Mouse (Mus musculus) forebrain, embryonic 10.5 days (tissue): Measurements from ENCODE around the gene Aox1. TPM values are rescaled to one million over a fixed set of nuclear protein-coding genes. Genes with fewer than 3 reads are reported as not detected.
"Not testable (repeated sequence)": the region's sequence is repeated elsewhere in the genome, so short reads cannot be mapped to it uniquely, and the experiment has no call there.

ENCODE experiments used
- DNase-seq: peaks from one replicate; pipeline ENCODE4 v3.0.0-alpha.2; 2017; ENCODE audit warnings: low spot score; ENCODE audit errors: extremely low spot score
- H3K27ac ChIP-seq: fragments of 300-500 bp; sonication (generic); 2 replicates; pipeline ENCODE4 v1.5.1; 2016; ENCODE audit warnings: mild to moderate bottlenecking
- H3K27me3 ChIP-seq: fragments of 300-500 bp; sonication (generic); 2 replicates; pipeline ENCODE4 v1.6.1; 2016; ENCODE audit warnings: mild to moderate bottlenecking; ENCODE audit not compliant: poor library complexity, severe bottlenecking
- H3K36me3 ChIP-seq: fragments of 300-500 bp; sonication (generic); replicated peaks from 2 replicates; pipeline ENCODE4 v1.6.1; 2016; ENCODE audit warnings: mild to moderate bottlenecking, moderate library complexity
- H3K4me1 ChIP-seq: fragments of 300-500 bp; sonication (generic); 2 replicates; pipeline ENCODE4 v1.6.1; 2016
- H3K4me3 ChIP-seq: fragments of 300-500 bp; sonication (generic); 2 replicates; pipeline ENCODE4 v1.5.1; 2016; ENCODE audit warnings: mild to moderate bottlenecking, moderate library complexity
- H3K9me3 ChIP-seq: fragments of 300-500 bp; sonication (generic); 2 replicates; pipeline ENCODE4 v1.6.1; 2016; ENCODE audit warnings: mild to moderate bottlenecking, moderate library complexity
- WGBS: fragments of 180-500 bp; shearing (Covaris S2); methylation state at CpG from one replicate; pipeline ENCODE4 v1.1.7; 2016; 5-methylcytosine and 5-hydroxymethylcytosine counted together
- polyA plus RNA-seq: library from polyadenylated mRNA; unstranded; fragments of >200 nt; fragmentation: Nextera tagmentation; extraction: Ambion mirVana; gene quantifications from 2 replicates; pipeline ENCODE4 v1.2.1, GENCODE M21; 2016

Aox1 gene
- 0.02 and 0.07 TPM in 2 replicates for polyA plus RNA-seq

DNA sequence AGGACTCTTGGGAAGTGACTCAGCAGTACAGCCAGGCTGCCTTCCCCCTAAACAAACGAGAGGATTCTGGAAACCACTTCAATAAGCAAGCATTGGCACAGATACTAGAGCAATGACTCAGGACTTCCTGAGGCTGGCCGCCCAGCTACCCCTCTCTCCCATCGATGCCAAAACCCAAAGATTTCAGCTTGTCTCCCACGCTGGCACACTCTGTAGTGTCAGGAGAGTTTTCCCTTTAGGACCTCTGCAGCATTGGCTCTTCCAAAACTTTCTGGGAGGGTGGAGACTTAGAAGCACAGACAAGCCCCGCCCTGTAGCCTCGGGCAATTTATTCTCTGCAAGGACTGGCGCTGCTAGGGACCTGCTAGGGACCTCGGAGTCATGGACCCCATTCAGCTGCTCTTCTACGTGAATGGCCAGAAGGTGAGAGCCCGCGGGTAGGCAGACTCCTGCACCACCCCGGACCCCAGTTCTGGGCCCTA, at the start of gene Aox1:
Gene Aox1, plus strand, starts transcription at position 296 of the 482 bp plus-strand sequence.
- 0 out of 2 replicates have a peak within 1 kb of the TSS, but pooled peaks have one; percentile 48 for H3K27ac ChIP-seq
- H3K4me3 ChIP-seq: peak within 1 kb of the TSS; percentile 31
- peaks cover 20% of the 10 kb centered on the region for H3K4me1 ChIP-seq
- no peaks in the 10 kb centered on the region for H3K9me3 ChIP-seq
- DNase-seq: peak; percentile 18
- H3K27me3 ChIP-seq: no peaks in the 10 kb centered on the region
- peaks cover 17% of the 10 kb centered on the region for H3K36me3 ChIP-seq
- WGBS: 14% methylated on average over 12 of the region's 12 CpGs

DNA sequence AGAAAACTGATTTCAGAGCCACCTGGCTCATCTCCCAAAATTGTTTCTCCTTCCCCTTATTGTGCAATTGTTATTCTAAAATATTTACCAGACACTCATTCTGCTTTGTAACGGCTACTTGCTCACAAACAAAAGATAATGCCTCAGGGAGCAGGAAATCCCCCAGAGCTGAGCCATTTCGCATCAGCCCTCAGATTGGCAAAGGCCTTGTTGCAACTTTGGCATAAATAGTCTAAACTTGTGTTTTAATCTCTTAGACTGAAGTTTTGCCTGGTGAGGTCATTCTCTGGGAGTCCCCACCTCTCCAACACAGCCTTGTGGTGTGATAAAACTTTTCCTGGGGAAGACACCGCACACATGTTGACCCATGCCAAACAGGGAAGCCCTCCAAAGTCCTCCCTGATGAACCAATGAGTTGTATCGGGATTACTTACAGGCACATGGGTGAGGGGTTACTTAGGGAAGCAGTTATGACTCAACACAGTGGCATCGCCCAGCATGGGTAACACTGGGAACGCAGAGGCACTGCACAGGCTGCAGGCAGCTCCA, 40.6 kb upstream of the Aox1 start:
- Histone ChIP-seq H3K27me3 (no peaks in the 10 kb centered on the region), H3K4me1 (peaks cover 8% of the 10 kb centered on the region), H3K4me3 (no peak overlapping the region), H3K36me3 (no peaks in the 10 kb centered on the region), H3K27ac (no peak overlapping the region), H3K9me3 (no peaks in the 10 kb centered on the region)
- WGBS: 67% methylated on average over 6 of the region's 6 CpGs
- DNase-seq: no peak

DNA sequence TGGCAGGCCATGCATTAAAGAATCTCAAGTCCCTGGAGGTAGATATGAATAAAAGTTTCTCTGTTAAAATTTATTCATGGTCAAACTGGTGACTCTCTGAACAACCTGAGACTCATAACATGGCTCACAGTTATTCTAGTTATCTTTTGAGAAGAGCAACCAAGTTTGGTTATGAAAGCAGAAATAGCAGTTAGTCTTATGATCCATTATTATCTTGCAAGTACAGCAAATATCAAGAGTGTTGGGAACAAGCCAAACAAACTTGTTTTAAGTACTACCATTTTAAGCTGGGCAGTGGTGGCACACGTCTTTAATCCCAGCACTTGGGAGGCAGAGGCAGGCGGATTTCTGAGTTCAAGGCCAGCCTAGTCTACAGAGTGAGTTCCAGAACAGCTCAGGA, 38.5 kb upstream of the Aox1 start:
- H3K4me1 ChIP-seq: peaks cover 8% of the 10 kb centered on the region
- H3K9me3 ChIP-seq: no peaks in the 10 kb centered on the region
- no peaks in the 10 kb centered on the region for H3K27me3 ChIP-seq
- 78% methylated on average over 2 of the region's 2 CpGs for WGBS
- H3K36me3 ChIP-seq: no peaks in the 10 kb centered on the region
- H3K27ac ChIP-seq: no peak overlapping the region
- no peak for DNase-seq
- H3K4me3 ChIP-seq: no peak overlapping the region

DNA sequence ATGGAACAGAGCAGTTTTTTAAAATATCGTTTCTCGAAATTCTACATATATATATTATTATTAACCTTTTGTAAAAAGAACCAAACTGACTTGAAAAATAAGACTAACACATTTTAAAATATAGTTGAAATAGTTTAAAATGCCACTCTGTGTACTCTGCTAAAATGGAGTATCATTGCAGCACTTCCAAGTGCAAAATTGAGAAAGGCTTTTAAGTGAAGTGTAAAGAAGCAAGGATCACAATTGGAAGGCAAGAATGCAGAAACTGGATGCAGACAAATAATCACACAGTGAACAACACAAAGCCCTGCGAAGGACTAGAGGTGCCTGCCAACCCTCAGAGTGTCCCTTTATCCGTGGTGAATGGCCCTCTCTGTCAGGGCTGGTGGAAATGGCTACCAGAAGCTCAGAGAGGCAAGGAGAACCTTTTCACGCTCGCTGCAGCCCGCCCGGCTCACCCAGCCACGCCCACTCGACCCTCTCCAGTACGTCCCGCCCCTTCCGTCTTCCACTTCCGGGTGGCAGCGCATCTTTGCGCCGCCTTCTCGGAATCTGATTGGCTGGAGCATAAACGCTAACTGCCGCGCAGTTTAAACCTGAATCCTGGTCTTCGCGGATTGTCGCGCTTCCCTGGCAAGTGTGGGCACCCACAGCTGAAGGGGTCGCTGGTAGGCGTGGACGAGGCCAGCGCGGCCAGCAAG, 34.1 kb upstream of the Aox1 start, which contains the start of gene Sgo2a:
Gene Sgo2a, plus strand, starts transcription at position 540 of the 701 bp plus-strand sequence.
- H3K27me3 ChIP-seq: no peaks in the 10 kb centered on the region
- peak within 1 kb of the TSS; percentile 97 for H3K27ac ChIP-seq
- WGBS: 6% methylated on average over 30 of the region's 30 CpGs
- peak; percentile 95 for DNase-seq
- no peaks in the 10 kb centered on the region for H3K9me3 ChIP-seq
- peaks cover 17% of the 10 kb centered on the region for H3K4me1 ChIP-seq
- H3K36me3 ChIP-seq: peaks cover 22% of the 10 kb centered on the region
- H3K4me3 ChIP-seq: peak within 1 kb of the TSS; percentile 94

DNA sequence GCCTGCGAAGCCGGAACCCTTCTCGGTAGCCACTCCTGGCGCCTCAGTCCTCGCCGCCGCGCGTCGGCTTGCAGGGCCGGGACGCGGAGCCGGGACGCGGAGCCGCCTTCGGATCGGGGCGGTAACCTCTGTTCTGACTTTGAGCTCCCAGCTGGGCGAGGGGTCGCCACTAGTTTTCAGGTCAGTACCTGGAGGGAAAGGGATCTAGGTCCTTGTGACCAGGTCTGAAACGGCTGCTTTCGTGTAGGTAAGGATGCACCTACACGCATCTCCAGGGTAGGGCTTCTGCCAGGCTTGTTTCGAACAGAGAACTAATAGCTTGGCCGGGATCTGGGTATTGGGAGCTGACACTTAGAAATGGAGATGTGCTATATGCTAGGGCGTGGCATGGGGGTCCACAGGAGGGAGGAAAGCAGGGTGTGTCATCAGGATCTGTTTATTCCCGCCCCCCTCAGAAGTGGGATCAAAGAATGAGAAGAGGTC, 33.6 kb upstream of the Aox1 start:
- H3K36me3 ChIP-seq: peaks cover 28% of the 10 kb centered on the region
- H3K27me3 ChIP-seq: no peaks in the 10 kb centered on the region
- H3K27ac ChIP-seq: peak overlapping the region; percentile 97
- no peak for DNase-seq
- peaks cover 17% of the 10 kb centered on the region for H3K4me1 ChIP-seq
- no peaks in the 10 kb centered on the region for H3K9me3 ChIP-seq
- peak overlapping the region; percentile 94 for H3K4me3 ChIP-seq
- under 1% methylated on average over 29 of the region's 29 CpGs for WGBS

DNA sequence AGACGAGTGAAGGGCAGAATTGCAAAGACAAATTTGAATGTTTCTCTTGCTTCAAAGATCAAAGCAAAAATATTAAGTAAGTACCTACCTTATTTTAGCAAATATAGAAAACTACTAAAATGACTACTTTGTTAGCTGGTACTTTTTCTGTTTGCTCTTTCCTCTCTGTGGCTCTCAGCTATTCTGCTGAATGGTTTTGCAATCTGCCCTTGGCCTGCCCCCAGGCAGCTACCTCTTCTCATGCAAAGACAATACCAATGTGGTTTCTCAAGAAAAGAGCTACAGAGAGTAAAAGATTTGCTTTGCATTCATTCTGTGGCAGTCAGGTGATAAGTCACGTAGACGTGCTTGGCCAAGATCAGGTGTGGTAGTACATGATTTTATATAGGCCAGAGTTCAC, 31.6 kb upstream of the Aox1 start:
- Histone ChIP-seq H3K27ac (no peak overlapping the region), H3K4me3 (no peak overlapping the region), H3K9me3 (no peaks in the 10 kb centered on the region), H3K27me3 (no peaks in the 10 kb centered on the region), H3K36me3 (peaks cover 48% of the 10 kb centered on the region), H3K4me1 (peaks cover 17% of the 10 kb centered on the region)
- DNase-seq: no peak
- 88% methylated on average over 3 of the region's 3 CpGs for WGBS

DNA sequence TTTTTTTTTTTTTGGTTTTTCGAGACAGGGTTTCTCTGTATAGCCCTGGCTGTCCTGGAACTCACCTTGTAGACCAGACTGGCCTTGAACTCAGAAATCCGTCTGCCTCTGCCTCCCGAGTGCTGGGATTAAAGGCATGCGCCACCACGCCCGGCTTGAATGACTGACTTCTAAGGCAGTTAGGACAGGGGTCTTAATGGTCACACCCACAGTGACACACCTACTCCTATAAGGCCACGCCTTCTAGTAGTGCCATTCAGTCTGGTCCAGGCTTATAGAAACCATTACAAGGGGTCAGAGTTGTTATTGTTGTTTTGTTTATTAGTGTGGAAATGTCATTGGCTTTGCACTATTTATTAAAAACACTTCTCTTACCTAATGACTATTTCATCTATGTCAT, 23.3 kb upstream of the Aox1 start:
- DNase-seq, H3K4me3 ChIP-seq, H3K4me1 ChIP-seq, H3K27ac ChIP-seq, H3K9me3 ChIP-seq, H3K27me3 ChIP-seq: not testable (repeated sequence)
- H3K36me3 ChIP-seq: peaks cover 73% of the 10 kb centered on the region
- 97% methylated on average over 7 of the region's 7 CpGs for WGBS

DNA sequence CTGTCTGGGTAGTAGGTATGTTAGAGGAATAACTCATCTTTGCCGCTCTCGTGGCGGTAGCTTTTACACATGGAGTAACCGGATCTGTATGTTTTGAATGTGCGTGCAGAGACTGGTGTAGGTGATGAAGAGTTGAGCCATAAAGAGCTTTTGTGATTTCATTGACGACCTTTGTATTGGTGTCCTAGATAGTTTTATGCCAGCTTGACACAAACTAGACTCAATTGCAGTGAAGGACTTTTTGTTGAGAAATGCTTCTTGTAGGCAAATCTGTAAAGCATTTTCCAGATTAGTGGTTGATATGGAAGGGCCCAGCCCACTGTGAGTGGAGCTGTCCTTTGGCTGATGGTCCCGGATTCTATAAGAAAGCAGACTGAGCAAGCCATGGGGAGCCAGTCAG, 10.9 kb upstream of the Aox1 start, which contains the start of gene Kctd18:
Gene Kctd18, minus strand, starts transcription at position 101 of the 400 bp plus-strand sequence.
- 97% methylated on average over 7 of the region's 7 CpGs for WGBS

DNA sequence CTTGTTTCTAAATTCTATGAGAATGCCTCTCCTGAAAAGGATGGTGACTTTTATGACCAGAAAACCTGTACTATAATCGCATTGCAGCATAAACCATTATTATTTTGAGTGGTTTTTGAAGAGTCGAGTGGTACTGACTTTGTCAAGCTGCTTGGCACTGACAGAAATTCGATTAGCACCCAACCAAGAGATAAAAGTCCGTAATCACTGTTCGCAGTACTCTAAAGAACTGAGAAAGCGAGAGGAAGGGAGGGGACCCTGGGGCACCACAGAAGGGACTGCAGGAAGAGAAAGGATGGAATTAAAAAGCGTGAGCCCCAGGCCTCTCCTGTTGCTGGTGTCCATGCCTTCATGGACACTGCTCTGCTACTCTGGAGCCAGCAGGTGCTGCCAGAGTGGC, 2.0 kb upstream of the Aox1 start:
- Histone ChIP-seq H3K27me3 (no peaks in the 10 kb centered on the region), H3K4me1 (peaks cover 15% of the 10 kb centered on the region), H3K4me3 (no peak overlapping the region), H3K9me3 (no peaks in the 10 kb centered on the region), H3K36me3 (peaks cover 35% of the 10 kb centered on the region), H3K27ac (no peak overlapping the region)
- no peak for DNase-seq
- WGBS: 83% methylated on average over 7 of the region's 7 CpGs

More for the DNA sequence above, 10.9 kb upstream of the Aox1 start, which contains the start of gene Kctd18:
- H3K36me3 ChIP-seq: peaks cover 99% of the 10 kb centered on the region
- no peak for DNase-seq
- H3K9me3 ChIP-seq: no peaks in the 10 kb centered on the region
- no peak within 1 kb of the TSS for H3K4me3 ChIP-seq
- H3K27ac ChIP-seq: no peak within 1 kb of the TSS
- no peaks in the 10 kb centered on the region for H3K4me1 ChIP-seq
- H3K27me3 ChIP-seq: no peaks in the 10 kb centered on the region

DNA sequence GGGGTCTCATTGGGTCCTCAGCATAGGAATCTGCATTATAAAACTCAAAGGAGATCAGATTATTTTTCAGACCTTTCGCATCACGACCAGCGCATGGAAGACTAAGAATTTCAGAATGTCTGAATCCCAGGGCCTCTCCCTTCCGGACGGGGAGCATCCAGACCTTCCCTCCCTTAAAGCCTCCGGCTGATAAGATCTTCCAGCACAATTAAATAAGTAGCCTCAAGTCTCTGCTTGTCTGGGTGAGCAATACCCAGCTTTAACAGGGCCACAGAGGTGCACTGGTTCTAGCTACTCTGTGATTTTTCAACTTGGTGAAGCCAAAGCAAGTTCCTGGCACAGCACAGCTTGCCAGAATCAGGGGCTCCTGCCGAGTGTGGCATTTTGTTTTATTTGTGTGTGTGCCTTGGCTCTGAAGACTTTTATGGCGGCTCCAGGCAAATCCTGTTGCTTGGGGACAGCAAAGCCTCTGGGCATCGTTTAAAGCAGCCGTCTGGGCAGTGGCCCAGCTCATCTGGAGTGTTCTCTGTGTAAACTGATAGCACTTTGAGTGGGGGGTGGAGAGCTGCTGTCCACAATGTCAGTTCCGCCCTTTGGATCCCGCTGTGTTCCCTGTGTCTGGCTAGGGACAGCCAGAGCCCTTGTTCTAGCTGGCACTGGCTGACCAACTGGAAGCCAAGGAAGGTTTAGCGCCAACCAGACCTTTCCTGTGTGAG, 583 bp downstream of the Aox1 start:
- Histone ChIP-seq H3K9me3 (no peaks in the 10 kb centered on the region), H3K27me3 (no peaks in the 10 kb centered on the region), H3K27ac (0 out of 2 replicates have a peak overlapping the region, but pooled peaks have one; percentile 48), H3K36me3 (peaks cover 10% of the 10 kb centered on the region), H3K4me1 (peaks cover 20% of the 10 kb centered on the region), H3K4me3 (peak overlapping the region; percentile 31)
- no peak for DNase-seq
- WGBS: 34% methylated on average over 13 of the region's 13 CpGs

DNA sequence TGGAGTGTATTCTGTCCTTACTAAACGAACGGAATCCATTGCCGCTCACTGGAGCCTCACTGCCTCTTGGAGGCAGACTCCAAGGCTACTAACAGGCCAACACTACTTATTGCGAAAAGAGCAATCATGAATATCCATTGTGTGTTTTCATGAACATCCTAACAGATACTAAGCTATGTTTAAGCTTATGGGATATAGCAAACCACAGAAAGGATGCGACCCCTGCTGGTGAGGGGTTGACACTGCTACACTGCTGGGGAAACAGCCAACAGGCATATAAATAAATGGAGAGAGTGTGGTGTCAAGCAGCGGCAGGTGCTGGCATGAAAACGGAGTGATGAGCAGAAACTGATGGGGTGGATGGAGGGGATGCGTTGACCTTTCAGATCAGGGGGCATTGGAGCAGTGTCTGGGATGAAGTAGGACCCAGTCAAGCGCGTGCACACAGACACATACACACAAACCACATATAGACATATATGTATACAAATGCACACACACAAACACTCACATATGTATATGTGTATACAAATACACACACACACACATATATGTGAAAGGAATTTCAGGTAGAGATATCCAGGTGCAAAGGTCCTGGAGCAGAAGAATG, 1.5 kb downstream of the Aox1 start:
- Histone ChIP-seq H3K27me3 (no peaks in the 10 kb centered on the region), H3K27ac (no peak overlapping the region), H3K4me1 (peaks cover 20% of the 10 kb centered on the region), H3K36me3 (peaks cover 5% of the 10 kb centered on the region; the same call in 1 of the 2 replicates), H3K4me3 (no peak overlapping the region), H3K9me3 (no peaks in the 10 kb centered on the region)
- DNase-seq: peak; percentile 66
- WGBS: 68% methylated on average over 10 of the region's 10 CpGs

DNA sequence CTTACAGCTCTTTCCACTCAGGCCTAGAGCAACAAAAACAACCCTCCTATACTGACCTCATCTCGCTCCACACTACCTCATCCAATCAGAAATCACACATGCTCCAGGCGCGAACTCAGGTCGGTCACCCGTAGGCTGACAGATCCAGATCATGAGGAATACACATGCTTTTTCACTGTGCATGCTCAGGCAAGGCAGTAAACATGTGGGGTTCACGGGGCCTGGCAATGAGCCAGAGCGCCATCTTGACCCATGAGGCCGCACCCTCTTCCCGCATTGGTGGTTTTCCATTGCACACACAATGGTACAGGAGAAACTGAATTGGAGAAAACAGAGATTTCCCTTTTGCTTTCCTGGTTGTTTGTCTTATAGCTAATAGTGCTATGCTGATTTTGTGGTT, 7.6 kb downstream of the Aox1 start:
- WGBS: 99% methylated on average over 9 of the region's 9 CpGs
- H3K4me1 ChIP-seq, DNase-seq, H3K4me3 ChIP-seq, H3K9me3 ChIP-seq, H3K27me3 ChIP-seq, H3K36me3 ChIP-seq, H3K27ac ChIP-seq: not testable (repeated sequence)
